Mouse (Mus musculus) CD4-positive naive resting alpha-beta T cell, adult 57 days (primary cell): ENCODE results near the gene Rabepk. TPM values are rescaled to one million over a fixed set of nuclear protein-coding genes. Genes with fewer than 3 reads are reported as not detected.

Experiments used
- total RNA-seq: library from RNA; stranded (reverse); gene quantifications from one replicate; pipeline ENCODE4 v1.2.4, GENCODE M21; 2023

The Rabepk gene
- 13.9 TPM for total RNA-seq

DNA sequence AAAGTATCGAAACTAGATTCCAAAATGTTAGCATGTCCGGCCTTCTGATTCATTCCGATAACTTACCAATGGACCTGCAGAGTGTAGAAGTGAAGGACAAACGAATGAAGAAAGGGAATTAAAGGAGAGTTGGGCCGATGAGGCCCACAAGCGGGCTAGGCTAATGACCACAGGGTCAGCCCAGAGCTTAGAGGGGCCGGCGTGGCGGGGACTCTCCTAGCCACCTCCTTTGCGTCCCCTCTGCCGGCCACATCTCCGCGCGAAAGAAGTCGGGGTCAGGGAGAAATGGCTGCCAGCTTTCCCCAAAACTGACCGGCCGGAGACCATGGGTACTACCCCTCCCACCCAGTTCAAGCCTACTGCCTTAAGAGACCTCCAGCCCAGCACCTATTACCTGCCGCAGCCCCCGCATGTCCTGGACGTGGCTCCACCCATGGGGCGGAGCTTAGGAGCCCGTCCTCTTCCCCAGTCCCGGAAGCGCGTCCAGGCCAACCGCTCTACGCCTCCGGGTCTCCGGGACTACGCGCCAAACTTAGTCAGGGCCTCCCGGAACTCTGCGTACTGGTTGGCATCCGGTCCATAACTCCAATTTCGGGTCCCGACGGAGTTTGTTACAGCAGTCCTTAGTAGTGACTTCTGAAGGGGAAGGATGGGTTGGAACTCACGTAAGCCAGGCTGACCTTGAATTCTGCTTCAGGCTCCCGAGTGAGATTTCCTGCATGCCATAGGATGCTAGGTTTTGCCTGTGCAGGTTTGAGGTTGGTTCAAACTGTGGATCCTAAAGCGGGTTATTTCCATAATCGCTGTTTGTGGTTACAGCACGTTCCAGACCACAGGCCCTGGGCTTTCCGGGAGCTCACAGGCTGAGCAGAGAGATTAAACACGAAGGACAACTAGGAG lies at the start of gene Rabepk:
Rabepk (minus strand) TSS at position 556 of the 900 bp plus-strand sequence.

DNA sequence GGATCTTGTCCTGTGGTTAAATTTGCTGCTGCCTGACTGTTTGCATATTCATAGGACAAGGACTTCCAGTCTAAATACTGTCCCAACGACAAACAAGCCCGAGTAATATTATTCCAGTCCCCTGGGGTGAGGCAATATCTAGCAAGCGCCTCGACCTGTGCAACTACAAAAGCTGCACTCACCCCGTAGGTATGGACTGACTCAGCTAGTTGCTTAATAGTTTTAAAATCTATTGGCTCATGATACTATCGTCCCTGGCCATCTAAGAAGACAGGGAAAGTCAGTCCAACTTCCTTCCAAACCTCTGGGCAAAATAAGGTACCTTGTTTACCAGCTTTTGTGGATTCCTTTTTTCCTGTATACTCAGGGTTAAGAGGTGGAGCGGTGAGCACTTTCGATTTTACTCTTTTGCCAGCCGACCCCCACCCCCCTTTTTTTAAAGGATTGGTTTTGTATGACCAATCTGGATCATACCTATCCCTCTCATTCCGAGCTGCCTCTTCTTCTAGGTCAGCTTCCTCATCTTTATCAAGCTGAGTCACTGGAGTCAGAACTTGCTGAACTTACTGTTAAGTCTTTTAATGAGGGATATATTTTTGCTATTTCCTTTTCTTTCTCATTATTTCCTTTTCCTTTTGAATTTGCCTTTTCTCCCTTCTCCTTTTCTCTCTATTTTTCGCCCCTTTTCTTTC lies 33.2 kb upstream of the Rabepk start, which contains the start of gene Gm34653:
Gm34653 (plus strand) TSS at position 242 of the 692 bp plus-strand sequence.

DNA sequence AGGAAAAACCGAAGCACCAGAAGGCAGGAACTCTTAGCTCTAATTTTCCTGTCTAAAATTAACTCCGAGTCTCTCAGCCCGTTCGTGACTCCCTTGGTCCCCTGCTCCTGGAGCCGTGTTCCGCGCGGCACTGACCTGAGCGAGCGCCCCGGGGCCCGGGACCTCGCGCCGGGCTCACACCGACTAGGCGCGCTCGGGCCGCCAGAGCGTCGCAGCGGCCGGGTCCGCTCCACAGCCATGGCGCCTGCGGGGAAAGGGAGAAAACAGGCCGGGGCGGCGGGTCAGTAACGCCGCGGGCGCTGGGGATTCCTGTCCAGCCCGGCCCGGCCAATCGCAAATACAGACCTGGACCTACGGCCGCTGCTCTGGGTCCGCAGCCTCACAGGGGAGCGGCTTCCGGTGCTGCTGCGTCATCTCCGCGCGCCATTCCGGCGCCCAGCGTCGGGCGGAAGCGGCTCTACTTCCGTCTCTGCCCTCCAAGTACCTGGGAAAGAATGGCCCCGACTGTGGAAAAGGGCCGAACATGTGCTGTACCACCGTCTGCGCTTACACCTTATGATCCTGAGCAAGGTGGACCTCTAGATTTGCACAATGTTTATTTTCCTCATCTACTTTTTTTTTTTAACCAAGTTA lies 26.2 kb upstream of the Rabepk start, which contains the start of gene Fbxw2:
Fbxw2 (minus strand) TSS at position 485 of the 633 bp plus-strand sequence.

DNA sequence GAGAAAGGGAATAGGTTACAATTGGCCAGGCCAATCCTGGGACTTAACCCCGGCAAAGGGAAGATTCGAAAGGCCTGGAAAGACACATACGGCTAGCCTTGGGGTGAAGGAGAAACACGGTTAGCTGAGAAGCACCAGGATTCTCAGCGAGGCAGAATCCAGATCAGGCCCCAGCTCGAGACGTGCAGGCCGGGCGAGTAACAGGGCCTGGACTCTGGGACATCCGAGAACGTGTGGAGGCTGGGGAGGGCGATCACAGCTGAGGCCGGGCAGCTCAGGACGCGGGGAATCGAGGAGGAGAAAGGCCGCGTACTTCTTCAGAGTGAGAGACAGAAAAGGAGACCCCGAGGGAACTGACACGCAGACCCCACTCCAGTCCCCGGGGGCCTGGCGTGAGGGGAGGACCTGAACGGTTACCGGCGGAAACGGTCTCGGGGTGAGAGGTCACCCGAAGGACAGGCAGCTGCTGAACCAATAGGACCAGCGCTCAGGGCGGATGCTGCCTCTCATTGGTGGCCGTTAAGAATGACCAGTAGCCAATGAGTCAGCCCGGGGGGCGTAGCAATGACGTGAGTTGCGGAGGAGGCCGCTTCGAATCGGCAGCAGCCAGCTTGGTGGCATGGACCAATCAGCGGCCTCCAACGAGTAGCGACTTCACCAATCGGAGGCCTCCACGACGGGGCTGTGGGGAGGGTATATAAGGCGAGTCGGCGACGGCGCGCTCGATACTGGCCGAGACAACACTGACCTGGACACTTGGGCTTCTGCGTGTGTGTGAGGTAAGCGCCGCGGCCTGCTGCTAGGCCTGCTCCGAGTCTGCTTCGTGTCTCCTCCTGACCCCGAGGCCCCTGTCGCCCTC lies 28.1 kb downstream of the Rabepk start, which contains the start of gene Hspa5:
Hspa5 (plus strand) TSS at position 603 of the 859 bp plus-strand sequence.

DNA sequence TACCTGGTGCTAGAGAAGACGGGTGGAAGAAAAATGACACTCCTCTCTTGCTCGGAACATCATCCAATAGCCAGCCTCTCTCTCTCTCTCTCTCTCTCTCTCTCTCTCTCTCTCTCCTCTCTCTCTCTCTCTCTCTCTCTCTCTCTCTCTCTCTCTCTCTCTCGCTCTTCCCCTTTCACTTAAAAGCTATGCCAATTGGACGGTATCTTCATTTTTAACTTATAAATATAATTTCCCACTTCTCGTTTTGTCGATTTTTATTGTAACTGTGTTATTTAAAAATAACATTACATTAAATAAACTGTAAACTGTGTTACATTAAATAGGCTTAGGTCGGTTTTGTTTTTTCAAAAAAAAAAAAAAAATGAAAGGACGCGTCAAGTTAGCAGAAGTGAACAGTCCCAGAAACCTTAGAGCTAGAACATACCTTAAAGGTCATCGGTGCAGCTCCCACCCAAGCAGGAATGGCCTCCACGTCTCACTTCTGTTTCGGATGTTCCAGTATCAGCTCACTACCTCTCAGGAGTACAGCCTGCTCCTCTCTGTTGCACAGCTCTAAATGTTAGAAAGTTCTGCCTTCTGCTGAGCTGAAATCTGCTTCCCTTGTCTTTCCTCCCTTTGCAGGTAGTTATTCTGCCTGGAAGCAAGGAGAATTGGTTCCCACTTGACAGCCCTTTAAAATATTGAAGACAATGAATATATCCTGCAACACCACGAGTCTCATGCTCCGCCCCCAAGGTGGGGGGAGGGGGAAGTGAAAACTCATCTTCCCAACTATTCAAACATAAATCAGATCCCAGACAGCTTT lies 45.0 kb downstream of the Rabepk start, which contains the start of gene Gapvd1:
Gapvd1 (minus strand) TSS at position 682 of the 808 bp plus-strand sequence.

Other genes starting within 250 kb of the Rabepk start
- 114 TPM for gene Gapvd1, start 44.7 kb downstream of the Rabepk start, total RNA-seq
- gene Hspa5, start 27.9 kb downstream of the Rabepk start, total RNA-seq, result 579 TPM
- 109 TPM for gene Fbxw2, start 26.4 kb upstream of the Rabepk start, total RNA-seq
- gene Gm34653, start 33.1 kb upstream of the Rabepk start, total RNA-seq, result not detected
- not detected for gene Cutal, start 74.5 kb upstream of the Rabepk start, total RNA-seq
- gene Psmd5, start 75.1 kb upstream of the Rabepk start, total RNA-seq, result 28.0 TPM
- 2.8 TPM for gene Phf19, start 114.1 kb upstream of the Rabepk start, total RNA-seq
- gene Traf1, start 161.9 kb upstream of the Rabepk start, total RNA-seq, result 216 TPM